Mouse (Mus musculus): ENCODE measurements around the gene Pah. TPM values are rescaled to one million over a fixed set of nuclear protein-coding genes. Genes with fewer than 3 reads are reported as not detected.

The Pah gene
- polyA plus RNA-seq, 1 experiment from 2014 or later = not detected

Other genes with a start within 250 kb of the Pah start
- 2.4 and 2.9 TPM in 2 replicates for gene Ascl1, start 28.1 kb upstream of the Pah start, polyA plus RNA-seq (2014; fragmentation: Nextera tagmentation; extraction: Ambion mirVana)